Mouse (Mus musculus) MEL-GATA-1-ER (cell line): ENCODE data around the gene Abhd17c.

Source experiments
- DNase-seq: peaks from one replicate; pipeline ENCODE4 v3.0.0-alpha.2; 2012; ENCODE audit warnings: low read depth; ENCODE audit errors: extremely low read depth

Gene Abhd17c

GRCm38 (mm10) chr7:84077257-84078013 lies 74.3 kb downstream of the Abhd17c start:
- no peak for DNase-seq

DNA sequence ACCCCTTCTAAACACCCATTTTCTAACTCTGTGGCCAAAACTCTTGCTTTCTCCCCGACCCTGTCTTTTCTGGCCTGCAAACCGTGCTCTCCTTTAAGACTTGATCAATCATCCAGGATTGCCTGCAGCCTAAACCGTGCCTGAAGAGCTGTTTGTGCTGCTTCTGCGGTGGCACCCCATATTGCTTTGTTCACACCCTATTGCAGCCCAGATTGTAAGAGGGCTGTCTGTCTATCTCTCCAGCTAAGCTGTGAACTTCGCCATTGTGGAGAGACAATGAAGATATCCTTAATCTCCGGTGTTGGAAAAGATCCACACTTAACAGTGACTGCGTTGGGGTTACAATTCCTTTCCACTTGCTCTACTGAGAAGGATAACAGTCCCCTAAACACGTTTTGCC lies 77.4 kb downstream of the Abhd17c start:
- DNase-seq, result no peak

DNA sequence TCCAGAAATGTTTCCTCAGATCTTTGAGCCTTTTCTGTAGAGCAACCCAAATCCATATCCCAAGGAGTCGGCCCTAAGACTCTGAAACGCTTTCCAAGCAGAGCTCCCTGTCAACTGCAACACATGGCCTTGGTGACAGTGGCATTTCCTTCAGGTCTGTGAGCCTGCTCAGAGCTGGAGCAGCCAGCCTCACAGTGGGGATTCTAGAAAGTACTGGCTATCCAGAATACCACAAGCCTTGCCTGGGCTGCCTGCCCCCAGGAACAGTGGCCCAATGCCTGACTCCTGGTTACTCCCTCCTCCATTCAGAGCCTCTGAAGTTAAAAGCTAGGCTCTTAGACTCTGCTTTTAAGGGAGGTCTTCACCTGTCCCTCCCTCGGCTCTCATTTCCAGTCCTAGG lies 77.8 kb downstream of the Abhd17c start:
- no peak for DNase-seq

GRCm38 (mm10) chr7:84068931-84069330 lies 82.8 kb downstream of the Abhd17c start:
- no peak for DNase-seq

GRCm38 (mm10) chr7:84059799-84060198 lies 91.9 kb downstream of the Abhd17c start:
- DNase-seq, result no peak
